Mouse (Mus musculus): Measurements from ENCODE around the gene Tnfrsf8.
A peak's percentile ranks its signal among the peaks of the same experiment; 100 is the strongest.

The Tnfrsf8 gene

DNA sequence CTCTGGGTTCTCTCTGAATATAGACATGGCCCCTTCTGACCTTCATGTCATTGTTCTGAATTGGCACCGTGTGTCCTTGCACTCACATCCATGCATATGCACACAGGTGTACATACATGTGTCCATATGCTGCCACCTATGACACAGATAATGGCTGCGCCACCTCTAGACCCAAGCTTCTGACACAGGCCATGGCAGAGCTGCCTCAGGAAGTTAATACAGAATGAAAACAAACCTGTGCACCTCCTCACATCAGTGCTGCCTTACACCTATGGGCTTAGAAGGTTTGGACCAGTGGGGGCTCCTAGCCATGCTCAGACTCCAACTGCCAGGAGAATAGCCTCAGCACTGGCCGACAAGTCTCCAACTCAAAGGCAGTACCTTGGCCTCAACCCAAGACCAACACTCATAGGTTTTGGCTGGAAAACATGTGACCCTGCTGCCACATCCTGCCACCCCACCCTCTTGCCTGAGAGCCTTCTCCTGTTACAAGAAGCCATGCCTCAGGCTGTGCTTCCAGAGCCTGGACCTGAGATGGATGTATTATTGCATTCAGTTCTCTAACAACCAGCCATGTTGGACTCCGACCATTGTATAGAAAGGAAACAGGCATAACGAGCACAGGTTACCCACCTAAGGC, 85.3 kb downstream of the Tnfrsf8 start:
- DNase-seq: no peak

DNA sequence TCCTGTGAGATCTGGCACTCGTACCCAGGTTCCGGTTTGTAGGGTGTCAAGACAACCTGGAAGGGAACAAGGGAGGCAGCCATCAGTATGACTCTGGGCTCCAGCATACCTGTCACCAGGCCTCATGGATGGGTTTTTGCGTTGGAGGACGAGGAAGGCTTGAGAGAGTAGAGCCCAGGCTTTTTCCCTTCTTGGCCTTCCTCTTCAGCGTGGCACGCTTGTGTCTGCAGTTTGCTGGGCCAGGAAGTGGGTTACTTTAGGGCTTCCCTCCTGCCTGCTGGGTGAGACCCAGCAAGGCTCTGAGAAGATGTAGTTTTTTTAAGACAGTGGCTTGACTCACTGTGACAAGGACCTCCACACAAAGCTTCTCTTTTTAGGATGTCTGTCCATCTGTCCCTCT, 85.9 kb downstream of the Tnfrsf8 start:
- no peak for DNase-seq

DNA sequence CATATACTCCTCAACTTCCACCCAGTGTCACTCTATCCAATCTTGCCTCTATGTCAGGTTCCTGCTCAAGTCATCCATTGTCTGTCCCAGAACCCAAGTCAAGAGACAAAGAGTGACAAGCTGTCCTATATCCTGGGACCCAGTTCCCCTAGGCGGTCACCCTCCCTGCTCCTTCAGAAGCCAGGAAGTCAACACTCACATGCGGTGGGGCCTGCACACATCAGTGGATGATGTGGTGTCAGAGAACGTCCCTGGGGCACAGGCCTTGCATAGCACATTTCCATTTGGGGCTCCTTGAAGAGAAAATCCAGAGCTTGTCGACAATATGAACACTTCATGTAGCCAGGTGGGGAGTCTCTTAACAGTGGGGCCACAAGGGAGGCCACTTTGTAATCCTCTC, 90.4 kb downstream of the Tnfrsf8 start:
- DNase-seq: no peak

DNA sequence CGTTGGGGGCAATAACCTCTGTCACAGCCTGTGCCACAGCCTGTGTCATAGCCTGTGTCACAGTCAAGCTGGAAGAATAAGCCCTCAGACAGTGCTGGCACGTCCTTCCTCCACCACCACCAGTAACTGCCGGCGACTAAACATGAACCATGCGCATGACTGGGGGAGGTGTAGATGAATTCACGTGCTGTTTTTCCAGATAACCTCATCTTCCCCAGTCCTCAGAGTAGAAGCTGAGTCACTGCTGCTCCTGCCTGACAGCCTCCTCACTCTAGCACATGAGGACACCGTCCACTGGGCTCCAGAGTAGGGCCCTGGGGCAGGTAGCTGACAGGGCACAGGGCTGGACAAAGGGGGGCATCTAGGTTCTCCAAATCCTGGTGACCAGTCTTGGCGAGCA, 92.9 kb downstream of the Tnfrsf8 start:
- no peak for DNase-seq

DNA sequence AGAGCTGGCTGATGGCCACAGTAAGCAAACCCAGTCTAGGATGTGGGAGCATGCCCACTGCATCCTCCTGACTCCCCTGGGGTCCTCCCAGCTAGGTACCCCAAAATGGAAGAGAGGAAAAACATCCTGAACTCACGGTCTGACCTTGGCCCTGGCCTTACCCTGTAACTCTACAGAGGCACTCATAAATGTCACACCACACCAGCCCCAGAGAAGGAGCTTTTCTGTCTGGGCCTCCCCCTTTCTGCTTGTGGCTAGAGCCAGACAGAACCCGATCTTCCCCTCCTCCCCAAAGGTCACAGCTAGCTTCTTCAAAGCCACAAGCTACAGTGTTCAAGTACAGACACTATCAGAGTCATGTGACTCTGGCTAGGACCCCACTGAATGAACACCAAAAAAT, 93.6 kb downstream of the Tnfrsf8 start:
- DNase-seq: no peak

DNA sequence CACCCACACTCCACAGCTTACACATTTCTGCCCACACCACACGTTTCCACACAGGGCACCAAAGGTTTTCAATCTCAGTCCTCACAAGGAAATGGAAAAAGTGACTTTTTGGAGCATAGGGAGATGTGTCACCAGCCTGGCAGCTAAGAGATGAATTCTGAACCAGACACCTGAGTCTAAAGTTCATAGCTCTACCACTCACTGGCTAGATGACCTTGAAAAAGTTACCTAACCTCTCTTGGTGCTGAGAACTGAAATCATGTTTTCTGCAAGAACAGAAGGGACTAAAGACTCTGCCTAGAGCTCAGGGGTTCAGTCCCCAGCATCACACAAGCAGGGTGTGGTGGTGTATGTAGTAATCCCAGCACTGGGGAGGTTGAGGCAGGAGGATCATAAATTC, 95.0 kb downstream of the Tnfrsf8 start:
- DNase-seq: no peak

DNA sequence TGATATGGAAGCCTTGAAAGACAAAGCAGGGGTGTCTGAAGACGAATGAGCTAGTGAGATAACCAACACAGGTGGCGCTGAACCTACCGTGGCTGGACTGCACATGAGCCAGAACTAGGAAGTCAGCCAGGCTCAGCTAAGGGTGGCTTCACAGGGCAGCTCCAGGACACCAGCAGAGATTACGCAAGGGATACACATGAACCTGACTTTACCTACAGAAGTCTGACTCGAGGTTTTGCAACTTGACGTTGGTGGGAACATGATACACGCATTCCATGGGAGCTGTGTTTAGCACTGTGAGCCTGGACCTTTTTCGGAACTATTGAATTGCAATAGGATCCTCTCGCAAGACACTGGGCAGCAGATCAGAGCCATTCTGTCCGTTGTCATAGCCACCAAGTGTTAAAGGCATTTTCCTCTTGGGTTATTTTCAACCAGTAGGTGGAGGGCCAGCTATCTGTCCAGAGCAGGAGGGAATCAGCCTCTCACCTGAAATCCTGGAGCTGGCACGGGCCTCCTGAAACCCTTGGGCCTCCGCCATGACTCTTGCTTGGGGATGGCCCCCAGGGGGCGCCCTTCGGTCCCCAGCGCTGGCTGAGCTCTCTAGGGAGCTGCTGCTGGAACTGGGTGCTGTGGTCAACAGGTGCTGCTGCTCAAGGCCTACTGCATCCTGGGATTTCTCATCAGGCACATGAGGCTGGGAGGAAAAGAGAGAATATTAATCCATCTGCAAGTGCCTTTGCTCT, 95.6 kb downstream of the Tnfrsf8 start:
- peak; percentile 44 for DNase-seq

DNA sequence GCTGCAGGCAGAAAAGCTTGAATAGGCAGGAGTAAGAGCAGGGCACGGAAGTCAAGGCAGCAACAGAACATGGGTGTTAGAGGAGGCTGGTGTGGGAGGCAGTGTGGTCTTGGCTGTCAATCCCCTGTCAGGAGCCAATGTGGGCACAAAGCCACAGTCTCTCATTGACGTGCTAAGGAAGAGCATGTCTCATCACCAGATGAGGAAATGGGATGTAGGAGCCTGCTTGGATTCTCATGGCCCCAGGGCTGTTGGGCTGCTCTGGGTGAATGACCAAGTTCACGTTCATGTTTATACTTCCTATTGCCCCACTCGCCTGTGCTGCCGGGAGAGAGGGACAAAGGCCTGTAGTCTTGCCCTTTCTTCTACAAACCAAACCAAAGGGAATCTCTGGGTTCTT, 97.1 kb downstream of the Tnfrsf8 start:
- no peak for DNase-seq

All from kidney, postnatal 10 days (tissue).